Mouse (Mus musculus) liver, adult 2 months (tissue): ENCODE results near the gene Gng2.

Source experiments
- CTCF ChIP-seq: fragments of 200-500 bp; IDR thresholded peaks from 2 replicates; pipeline ENCODE4 v1.5.1; 2011; ENCODE audit warnings: low read depth, low read length, control low read depth
- POLR2A ChIP-seq: fragments of 200-500 bp; IDR thresholded peaks from 2 replicates; pipeline ENCODE4 v1.6.1; 2011; ENCODE audit warnings: low read length, control low read depth; ENCODE audit not compliant: insufficient read depth; ENCODE audit errors: extremely low read depth

DNA sequence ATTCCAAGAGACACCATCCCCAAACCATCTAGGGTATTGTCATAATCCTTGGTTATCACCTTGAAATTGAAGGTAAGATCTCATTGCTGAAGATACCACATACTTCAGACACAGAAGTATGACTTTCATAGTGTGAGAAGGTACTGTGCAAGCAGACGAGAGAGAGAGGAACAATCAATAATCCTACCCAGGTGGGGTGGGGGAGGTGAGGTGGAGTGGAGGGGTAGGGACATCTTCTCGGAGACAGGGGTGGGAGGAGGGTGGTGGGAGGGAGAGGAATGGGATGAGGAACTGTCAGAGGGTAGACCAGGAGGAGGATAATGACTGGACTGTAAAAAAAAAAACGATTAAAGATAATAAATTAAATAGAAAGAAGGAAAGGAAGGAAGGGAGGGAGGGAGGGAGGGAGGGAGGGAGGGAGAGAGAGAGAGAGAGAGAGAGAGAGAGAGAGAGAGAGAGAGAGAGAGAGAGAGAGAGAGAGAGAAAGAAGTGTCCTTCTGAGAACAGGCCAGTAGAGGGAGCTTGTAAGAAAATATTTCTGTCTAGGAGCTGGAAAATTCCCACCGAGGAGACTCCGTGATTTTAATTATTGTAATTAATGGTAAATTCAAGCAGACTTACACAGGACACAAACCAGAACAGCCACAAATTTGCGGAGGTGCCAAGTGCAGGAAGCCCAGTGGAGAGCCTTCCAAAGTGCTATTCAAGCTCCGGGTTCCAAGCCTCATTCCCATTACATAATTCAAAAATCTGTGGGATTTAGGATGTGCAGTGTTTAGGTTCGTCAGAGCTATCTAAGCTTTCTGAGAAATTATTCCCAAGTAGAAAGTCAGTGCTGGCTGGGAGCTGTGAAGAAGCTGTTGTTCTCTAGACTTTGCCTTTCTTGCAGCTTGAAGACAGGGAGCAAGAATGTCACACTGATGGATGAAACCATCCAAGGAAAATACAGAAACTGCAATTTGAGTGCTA, 118.3 kb downstream of the Gng2 start:
- TF ChIP-seq CTCF (no peak), POLR2A (no peak)
